Mouse (Mus musculus) embryonic fibroblast, embryonic 13.5 days (primary cell): ENCODE measurements around the gene Ttyh1. TPM values are rescaled to one million over a fixed set of nuclear protein-coding genes. Genes with fewer than 3 reads are reported as not detected.
A peak's percentile ranks its signal among the peaks of the same experiment; 100 is the strongest.

ENCODE experiments used
- H3K27ac ChIP-seq: 2 replicates; pipeline ENCODE4 v1.5.1; 2012; ENCODE audit warnings: low read length, control low read depth, inconsistent platforms; ENCODE audit not compliant: insufficient read depth
- H3K4me1 ChIP-seq: 2 replicates; pipeline ENCODE4 v1.6.1; 2011; ENCODE audit warnings: low read length; ENCODE audit not compliant: control insufficient read depth, insufficient read depth
- H3K4me3 ChIP-seq: 2 replicates; pipeline ENCODE4 v1.5.1; 2011; ENCODE audit warnings: mild to moderate bottlenecking, control low read depth, low read length; ENCODE audit not compliant: insufficient read depth
- CTCF ChIP-seq: IDR thresholded peaks from 2 replicates; pipeline ENCODE4 v1.5.1; 2011; ENCODE audit warnings: mild to moderate bottlenecking, control low read depth, low read length, moderate library complexity, borderline replicate concordance; ENCODE audit not compliant: insufficient read depth
- POLR2A ChIP-seq: IDR thresholded peaks from 2 replicates; pipeline ENCODE4 v1.6.1; 2011; ENCODE audit warnings: low read depth, mild to moderate bottlenecking, control low read depth, low read length, moderate library complexity
- polyA plus RNA-seq: library from polyadenylated mRNA; stranded (reverse); fragments of >200 nt; gene quantifications from 2 replicates; pipeline ENCODE4 v1.2.4, GENCODE M21; 2011; ENCODE audit warnings: low read depth; ENCODE audit not compliant: missing spikeins, insufficient read length

Ttyh1 gene
- 0.94 and 1.9 TPM in 2 replicates for polyA plus RNA-seq

GRCm38 (mm10) chr7:4119344-4119902 is at the start of gene Ttyh1:
Gene Ttyh1 (plus strand): TSS chr7:4119408.
- H3K27ac ChIP-seq: no peak within 1 kb of the TSS

GRCm38 (mm10) chr7:4071066-4071465 is 48.1 kb upstream of the Ttyh1 start:
- Histone ChIP-seq H3K4me1 (no peaks in the 10 kb centered on the region), H3K4me3 (no peak overlapping the region), H3K27ac (no peak overlapping the region)
- TF ChIP-seq POLR2A (no peak), CTCF (no peak)

More at GRCm38 (mm10) chr7:4119344-4119902, at the start of gene Ttyh1:
- TF ChIP-seq CTCF (peak; percentile 34; the same call in 1 of the 2 replicates), POLR2A (no peak)
- Histone ChIP-seq H3K4me1 (no peaks in the 10 kb centered on the region), H3K4me3 (no peak within 1 kb of the TSS)

GRCm38 (mm10) chr7:4073144-4073543 is 46.1 kb upstream of the Ttyh1 start:
- no peak overlapping the region for H3K27ac ChIP-seq
- no peak overlapping the region for H3K4me3 ChIP-seq
- TF ChIP-seq POLR2A: no peak
- no peak for TF ChIP-seq CTCF
- H3K4me1 ChIP-seq: no peaks in the 10 kb centered on the region

DNA sequence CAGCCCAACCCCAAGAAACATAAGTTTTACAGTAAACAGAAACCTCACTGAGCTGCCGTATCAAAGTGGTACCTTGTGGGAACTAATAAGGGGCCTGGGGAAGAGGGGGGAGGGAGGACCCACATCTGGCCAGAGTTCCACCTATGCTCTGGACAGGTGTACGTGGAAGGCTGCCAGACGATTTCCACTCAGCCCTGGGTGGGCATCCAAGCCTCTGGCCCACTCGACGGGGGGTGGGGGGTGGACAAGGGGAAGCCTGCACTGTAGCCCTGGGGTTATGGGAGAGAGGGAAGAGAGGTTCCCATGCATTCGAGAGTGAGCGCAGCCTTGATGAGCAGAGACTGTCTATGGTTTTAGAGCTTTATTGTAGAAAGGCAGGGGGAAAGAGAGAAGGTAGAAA is 39.7 kb upstream of the Ttyh1 start:
- TF ChIP-seq CTCF (no peak), POLR2A (no peak)
- Histone ChIP-seq H3K27ac (no peak overlapping the region), H3K4me1 (no peaks in the 10 kb centered on the region)

DNA sequence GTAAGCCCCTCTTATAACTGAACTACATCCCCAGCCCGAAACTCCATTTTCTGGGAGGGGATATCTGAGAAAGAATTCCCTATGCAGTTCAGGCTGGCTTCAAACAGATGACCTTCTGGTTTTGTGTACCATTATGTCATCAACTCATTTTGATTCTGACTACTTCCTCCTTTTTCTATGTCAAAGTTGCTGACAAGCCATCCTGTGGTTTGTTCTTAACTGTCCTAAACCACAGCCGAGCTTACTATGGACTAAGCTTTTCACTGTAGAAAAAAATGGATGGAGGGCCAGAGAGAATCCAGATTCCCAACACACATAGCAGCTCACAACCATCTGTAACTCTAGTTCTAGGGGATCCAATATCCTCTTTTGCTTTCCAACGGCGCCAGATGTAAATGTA is 38.7 kb upstream of the Ttyh1 start:
- Histone ChIP-seq H3K27ac (no peak overlapping the region), H3K4me3 (no peak overlapping the region), H3K4me1 (no peaks in the 10 kb centered on the region)
- TF ChIP-seq POLR2A: no peak
- no peak for TF ChIP-seq CTCF

More for the DNA sequence above, 39.7 kb upstream of the Ttyh1 start:
- no peak overlapping the region for H3K4me3 ChIP-seq

- Histone ChIP-seq H3K4me1 (no peaks in the 10 kb centered on the region), H3K4me3 (no peak overlapping the region), H3K27ac (no peak overlapping the region)
- TF ChIP-seq POLR2A (no peak), CTCF (no peak)
Observed at GRCm38 (mm10) chr7:4081706-4082105, 37.5 kb upstream of the Ttyh1 start.

DNA sequence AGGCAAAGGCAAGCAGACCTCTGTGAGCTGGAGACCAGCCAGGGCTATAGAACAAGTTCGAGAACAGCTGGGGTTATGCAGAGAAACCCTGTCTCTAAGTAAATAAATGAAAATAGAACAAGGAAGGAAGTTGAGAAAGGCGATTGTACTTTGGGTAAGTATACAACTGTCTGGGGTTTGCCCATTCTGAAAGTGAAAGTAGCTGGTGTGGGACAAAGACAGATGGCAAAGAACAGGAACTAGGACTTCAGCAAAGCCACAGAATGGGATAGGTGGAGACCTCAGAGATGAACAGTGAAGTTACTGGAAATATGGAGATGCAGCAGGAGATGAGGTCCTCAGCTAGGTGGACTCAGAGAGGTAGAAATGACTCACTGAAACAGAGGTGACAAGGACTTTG is 36.4 kb upstream of the Ttyh1 start:
- Histone ChIP-seq H3K27ac (no peak overlapping the region), H3K4me1 (no peaks in the 10 kb centered on the region), H3K4me3 (no peak overlapping the region)
- no peak for TF ChIP-seq CTCF
- TF ChIP-seq POLR2A: no peak

GRCm38 (mm10) chr7:4084161-4084560 is 35.0 kb upstream of the Ttyh1 start:
- H3K4me3 ChIP-seq: no peak overlapping the region
- TF ChIP-seq CTCF (no peak), POLR2A (no peak)
- H3K27ac ChIP-seq: no peak overlapping the region
- H3K4me1 ChIP-seq: no peaks in the 10 kb centered on the region

DNA sequence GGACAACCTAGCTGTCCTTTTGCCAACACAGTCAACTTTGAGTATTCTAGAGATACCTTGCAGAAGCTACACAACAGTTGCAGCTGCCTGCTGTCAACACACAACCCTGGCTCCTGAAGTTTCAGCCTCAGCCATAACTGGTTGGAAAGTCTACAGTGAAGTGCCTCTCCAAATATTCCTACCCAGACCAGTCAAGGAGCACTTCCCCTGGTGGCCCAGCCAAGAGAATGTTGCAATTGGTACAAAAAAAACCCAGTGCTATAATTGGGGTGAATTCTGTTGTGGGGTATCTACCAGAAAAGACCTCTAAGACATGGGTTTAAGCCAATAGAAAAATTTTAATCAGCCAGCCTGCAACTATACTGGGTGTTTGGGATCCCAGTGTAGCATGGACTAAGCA is 33.6 kb upstream of the Ttyh1 start:
- Histone ChIP-seq H3K4me1 (no peaks in the 10 kb centered on the region), H3K4me3 (no peak overlapping the region), H3K27ac (no peak overlapping the region)
- TF ChIP-seq CTCF (no peak), POLR2A (no peak)

GRCm38 (mm10) chr7:4087238-4087895 is 31.8 kb upstream of the Ttyh1 start:
- Histone ChIP-seq H3K4me1 (no peaks in the 10 kb centered on the region), H3K4me3 (no peak overlapping the region), H3K27ac (no peak overlapping the region)

More at GRCm38 (mm10) chr7:4087238-4087895, 31.8 kb upstream of the Ttyh1 start:
- TF ChIP-seq POLR2A (no peak), CTCF (no peak)
